Mouse (Mus musculus): ENCODE data around the gene Rbm34.

- no peak for TF ChIP-seq CTCF (IDR thresholded peaks at IDR 0.05; ENCODE audit: low read depth, low read length)
- TF ChIP-seq POLR2A (IDR thresholded peaks at IDR 0.05; ENCODE audit: borderline replicate concordance, low read depth, low read length) = no peak; the same call in 1 of the 2 replicates
These were observed at the start of gene Rbm34 for GRCm38 (mm10) chr8:126970579-126971313.
